Mouse (Mus musculus) cerebellum, postnatal 10 days (tissue): ENCODE results near the gene Rybp.

Source experiments
- DNase-seq, 2 experiments: peaks; one replicate each; pipeline ENCODE4 v3.0.0; 2021; ENCODE audit warnings: mixed read lengths in 2 of 2

The Rybp gene

DNA sequence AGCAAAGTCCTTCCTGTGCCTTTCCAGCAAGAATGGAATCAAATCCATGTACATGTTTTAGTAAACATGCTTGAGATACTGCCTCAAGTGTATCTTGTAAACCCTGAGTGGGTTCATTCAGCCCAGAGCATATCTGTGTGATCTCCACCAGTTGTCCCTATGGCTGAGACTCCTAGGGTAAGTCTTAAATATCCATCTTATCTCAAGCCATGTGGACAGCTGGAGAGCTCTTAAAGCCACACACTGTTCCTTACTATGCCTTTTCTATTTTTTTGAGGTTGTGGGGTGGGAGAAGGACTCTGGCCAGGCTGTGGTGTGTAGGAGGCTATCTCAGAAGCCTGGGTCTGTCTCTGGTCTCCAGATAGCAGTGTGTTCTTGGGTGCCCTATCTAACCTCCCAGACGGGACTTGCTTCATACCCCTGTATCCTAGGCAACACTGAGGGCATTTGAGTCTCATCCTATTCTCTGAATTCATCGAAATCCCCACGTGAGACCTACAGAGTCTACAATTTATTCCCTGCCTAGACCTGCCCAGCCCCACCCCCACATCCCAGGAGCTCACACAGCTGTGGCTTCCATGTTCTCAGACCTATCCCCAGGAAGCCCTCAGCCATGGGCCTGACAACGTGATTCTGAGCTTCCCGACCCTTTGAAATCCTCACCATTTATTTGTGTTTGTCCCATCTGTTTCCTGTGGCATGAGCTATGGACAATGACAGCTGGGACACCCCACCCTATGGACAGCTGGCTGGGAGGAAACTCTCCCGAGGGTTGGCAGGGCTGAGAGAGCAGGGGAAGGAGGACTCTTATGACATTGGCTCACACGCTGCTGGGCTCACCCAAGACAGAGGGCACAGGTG is 98.2 kb downstream of the Rybp start:
- DNase-seq, result peak in 1 of 2 experiments; percentile 42

GRCm38 (mm10) chr6:100187821-100188220 is 99.5 kb downstream of the Rybp start:
- peak in 1 of 2 experiments; percentile 22 for DNase-seq

DNA sequence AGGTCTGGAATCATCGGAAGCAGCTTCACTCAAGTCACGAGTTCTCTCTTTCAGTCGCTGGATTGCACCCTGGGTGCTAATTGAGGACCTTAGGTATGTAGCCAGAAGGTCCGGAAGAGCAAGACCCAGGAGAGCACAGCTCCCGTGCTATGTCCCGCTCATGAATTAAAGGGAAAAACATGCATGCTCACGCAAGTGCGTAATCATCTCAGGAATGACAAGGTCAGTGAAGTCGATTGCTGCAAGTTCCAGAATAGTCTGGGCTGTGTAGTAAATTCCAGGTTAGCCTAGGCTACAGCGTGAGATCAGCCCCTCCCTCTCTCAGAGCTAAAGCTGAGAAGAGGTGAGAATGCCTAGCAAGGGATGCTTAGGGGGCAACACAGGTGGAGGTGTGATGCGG is 100.5 kb downstream of the Rybp start:
- no peak for DNase-seq

DNA sequence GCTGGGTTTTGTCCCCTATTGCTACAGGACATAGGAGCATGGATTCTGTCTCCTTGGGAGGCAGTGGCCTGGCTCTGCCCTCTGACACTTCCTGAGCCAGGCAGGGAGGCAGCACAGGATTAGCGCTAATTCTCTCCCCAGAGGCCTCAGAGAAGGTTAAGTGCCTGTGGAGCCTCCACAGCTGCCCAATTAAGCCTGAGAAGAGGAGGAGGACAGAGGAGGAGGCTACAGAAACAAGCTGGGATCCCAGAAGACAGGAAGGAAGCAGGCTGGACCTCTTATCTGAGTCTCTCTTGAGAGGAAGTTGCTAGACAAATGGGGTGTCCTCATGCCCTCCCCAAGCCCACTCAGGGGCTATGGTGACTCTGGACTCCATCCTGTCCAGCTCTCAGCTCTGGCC is 101.8 kb downstream of the Rybp start:
- no peak for DNase-seq

GRCm38 (mm10) chr6:100183344-100183743 is 103.9 kb downstream of the Rybp start:
- DNase-seq, result peak; percentile 81 to 85

- no peak for DNase-seq
These were observed 106.4 kb downstream of the Rybp start for GRCm38 (mm10) chr6:100180883-100181262.

GRCm38 (mm10) chr6:100180213-100180882 is 106.9 kb downstream of the Rybp start:
- DNase-seq, result no peak

- DNase-seq, result no peak
These were observed 108.5 kb downstream of the Rybp start for GRCm38 (mm10) chr6:100178830-100179229.
